Mouse (Mus musculus) CH12F3 (cell line): ENCODE data around the gene Icosl.
"Not testable (repeated sequence)": the region's sequence is repeated elsewhere in the genome, so short reads cannot be mapped to it uniquely, and the experiment has no call there.

Experiments
- in situ Hi-C: fragments of 300-500 bp; cut with MboI; formaldehyde crosslinking; loops from 2 replicates; pipeline ENCODE4 v1.14.3; 2020; ENCODE audit warnings: low sequenced_read_pairs

The Icosl gene

GRCm38 (mm10) chr10:78069101-78070011 is at the start of gene Icosl:
Gene Icosl (plus strand): TSS chr10:78069302.
- in situ Hi-C loops, result no loop called here

GRCm38 (mm10) chr10:78019984-78020383 is 49.1 kb upstream of the Icosl start:
- in situ Hi-C loops, result not testable (repeated sequence)

GRCm38 (mm10) chr10:78025453-78025852 is 43.6 kb upstream of the Icosl start:
- in situ Hi-C loops, result not testable (repeated sequence)

GRCm38 (mm10) chr10:78028129-78028528 is 41.0 kb upstream of the Icosl start:
- in situ Hi-C loops, result no loop called here

GRCm38 (mm10) chr10:78029080-78029479 is 40.0 kb upstream of the Icosl start:
- in situ Hi-C loops, result no loop called here

GRCm38 (mm10) chr10:78031987-78032386 is 37.1 kb upstream of the Icosl start:
- in situ Hi-C loops, result loop anchor here (5.0 kb wide), 1 partner anchor 135 kb away; the partner anchor contains the start of gene D10Jhu81e

- in situ Hi-C loops, result no loop called here
These were observed 32.0 kb upstream of the Icosl start for GRCm38 (mm10) chr10:78037139-78037538.

- in situ Hi-C loops, result no loop called here
These were observed 27.5 kb upstream of the Icosl start, which contains the start of gene Dnmt3l for GRCm38 (mm10) chr10:78041647-78042046. Gene Dnmt3l (plus strand): TSS chr10:78041947.

DNA sequence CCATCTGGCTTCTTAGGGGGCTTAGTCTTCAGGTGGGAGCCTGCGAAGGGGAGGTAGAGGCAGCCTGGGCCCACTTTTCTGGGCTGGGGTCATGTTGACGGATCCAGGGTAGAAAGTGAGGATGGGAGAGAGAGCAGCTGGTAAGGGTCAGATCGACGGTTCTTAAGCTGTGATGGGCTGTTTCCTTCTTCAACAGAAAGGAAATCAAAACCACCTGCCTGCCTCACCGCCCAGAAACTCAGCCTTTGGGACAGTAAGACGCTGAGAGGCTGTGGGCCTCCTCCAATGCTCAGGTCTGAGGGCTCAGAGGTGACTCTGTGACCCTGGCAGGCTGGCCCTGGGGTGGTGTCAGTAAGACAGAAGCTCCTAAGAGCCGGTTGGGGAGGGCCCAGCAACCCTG is 27.0 kb upstream of the Icosl start:
- in situ Hi-C loops, result no loop called here

DNA sequence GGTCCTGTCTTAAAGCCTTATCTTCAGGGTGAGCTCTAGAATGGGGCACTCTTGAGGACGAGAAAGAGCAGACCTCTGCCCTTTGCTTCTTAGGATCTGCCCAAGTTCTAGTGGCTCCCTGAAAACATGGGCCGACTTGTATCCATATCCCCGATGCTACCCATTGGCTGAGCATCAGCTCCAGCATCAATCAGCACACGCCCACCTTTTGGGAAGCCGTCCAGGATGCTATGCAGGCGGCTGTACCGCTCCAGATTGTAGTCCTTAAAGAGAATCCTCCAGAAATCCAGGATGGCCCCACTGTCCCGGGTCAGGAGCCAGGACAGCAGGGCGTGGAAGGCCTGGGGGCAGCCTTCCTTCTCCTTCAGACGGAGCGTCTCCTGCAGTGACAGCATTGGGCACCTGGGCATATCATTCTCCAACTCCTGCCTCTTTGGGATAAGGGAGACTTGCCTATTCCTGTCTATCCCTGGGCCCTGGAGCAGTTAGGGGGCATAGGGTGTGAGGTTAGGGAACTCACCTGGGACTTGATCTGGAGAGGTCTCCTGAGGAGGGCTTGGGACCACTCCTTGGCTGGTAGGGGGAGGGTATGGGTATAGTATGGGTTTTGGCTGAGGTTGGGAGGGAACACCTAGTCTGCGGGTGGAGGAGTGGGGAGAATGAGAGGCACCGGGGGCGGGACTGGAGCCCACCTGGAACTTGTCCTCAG is 26.3 kb upstream of the Icosl start:
- in situ Hi-C loops, result no loop called here

DNA sequence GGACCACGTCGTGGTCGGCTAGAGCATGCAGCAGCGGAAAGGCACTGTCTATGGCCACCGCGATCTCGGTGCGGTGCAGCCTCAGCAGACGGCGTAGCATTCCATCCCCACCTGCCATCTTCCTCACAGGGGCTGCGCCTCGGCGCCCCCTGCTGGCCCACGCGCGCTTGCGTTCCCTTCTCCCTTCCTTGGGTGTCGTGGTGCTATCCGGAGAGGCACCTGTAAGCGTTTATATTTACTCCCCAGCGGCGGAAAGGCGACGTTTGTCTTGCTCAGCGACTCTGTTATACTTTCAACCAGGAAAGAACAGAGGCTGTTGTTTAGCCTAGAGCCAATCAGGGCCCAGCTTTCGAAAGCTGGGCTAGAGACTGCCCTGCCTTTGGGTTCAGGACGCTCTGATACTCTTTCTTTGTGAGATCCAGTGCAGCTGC is 25.7 kb upstream of the Icosl start, which contains the start of gene Aire:
TSS of gene Aire (minus strand) at position 205 of the 431 bp plus-strand sequence.
- in situ Hi-C loops, result no loop called here

GRCm38 (mm10) chr10:78044531-78044930 is 24.6 kb upstream of the Icosl start:
- in situ Hi-C loops, result no loop called here

DNA sequence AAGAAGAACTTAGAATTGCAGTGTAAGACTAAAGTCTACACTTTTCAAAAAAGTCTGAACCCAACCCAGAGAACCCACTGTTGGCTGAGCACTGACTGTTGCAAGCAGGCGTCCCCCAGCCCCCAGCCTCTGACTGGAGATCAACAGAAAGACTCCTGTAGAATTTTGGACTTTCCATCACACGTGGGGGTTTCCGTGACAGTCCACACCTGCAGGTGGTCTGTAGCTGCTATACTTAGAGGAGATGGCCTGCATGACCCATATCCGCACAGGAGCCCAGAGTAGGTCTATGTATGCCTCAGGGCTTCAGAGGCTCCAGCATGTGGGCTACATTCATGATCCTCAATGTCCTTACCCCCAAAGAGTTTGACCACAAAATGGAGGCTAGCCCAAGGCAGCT is 22.7 kb upstream of the Icosl start:
- in situ Hi-C loops, result no loop called here

DNA sequence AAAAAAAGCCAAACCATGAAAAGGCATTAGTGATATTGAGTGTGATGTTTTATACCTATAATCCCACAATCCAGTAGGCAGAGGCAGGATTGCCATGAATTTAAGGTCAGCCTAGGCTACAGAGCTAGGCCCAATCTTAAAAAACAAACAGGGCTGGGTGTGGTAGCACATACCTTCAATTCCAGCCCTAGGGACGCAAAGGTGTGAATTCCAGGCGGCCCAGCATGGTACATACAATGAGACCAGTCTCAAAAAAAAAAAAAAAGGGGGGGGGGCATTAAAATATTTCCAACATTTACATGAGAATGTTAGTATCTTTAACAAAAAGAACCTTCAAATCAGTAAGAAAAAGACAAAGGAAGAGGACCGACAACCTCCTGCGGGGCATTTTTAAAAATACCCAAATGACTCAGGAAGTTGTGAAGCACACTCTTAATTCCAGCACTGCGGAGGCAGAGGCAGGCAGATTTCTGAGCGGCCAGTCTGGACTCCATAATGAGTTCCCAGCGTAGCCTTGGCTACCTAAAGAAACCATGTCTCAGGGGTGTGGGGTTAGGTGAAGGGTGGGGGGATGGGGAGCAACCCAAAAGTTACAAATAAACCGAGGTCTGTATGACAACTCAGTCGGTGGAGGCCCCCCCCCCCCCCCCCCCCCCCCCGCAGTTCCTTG is 20.9 kb upstream of the Icosl start:
- in situ Hi-C loops, result no loop called here

DNA sequence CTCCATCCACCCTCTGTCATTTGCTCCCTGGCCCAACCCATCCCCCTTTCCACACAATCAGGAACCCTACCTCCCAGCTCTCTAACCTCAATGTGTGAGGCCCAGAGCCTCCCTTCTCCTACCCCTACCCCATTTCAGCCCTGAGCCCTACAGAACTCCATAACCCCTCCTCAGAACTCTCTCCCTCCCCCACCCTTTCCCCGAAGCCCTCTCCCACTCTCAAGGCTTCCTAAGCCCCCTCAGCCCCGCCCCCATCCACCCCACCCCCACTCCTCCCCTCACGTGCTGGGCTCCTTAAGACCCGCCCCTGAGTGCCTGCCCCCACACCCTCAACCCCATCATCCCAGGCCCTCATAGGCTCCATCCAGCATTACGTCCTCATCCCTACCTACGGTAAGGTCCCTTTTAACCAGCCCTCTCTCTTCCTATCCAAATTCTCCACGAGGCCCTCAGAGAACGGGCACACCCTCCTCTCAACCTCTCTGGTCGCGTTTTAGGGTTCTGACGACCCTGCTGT is 19.5 kb upstream of the Icosl start:
- in situ Hi-C loops, result no loop called here

DNA sequence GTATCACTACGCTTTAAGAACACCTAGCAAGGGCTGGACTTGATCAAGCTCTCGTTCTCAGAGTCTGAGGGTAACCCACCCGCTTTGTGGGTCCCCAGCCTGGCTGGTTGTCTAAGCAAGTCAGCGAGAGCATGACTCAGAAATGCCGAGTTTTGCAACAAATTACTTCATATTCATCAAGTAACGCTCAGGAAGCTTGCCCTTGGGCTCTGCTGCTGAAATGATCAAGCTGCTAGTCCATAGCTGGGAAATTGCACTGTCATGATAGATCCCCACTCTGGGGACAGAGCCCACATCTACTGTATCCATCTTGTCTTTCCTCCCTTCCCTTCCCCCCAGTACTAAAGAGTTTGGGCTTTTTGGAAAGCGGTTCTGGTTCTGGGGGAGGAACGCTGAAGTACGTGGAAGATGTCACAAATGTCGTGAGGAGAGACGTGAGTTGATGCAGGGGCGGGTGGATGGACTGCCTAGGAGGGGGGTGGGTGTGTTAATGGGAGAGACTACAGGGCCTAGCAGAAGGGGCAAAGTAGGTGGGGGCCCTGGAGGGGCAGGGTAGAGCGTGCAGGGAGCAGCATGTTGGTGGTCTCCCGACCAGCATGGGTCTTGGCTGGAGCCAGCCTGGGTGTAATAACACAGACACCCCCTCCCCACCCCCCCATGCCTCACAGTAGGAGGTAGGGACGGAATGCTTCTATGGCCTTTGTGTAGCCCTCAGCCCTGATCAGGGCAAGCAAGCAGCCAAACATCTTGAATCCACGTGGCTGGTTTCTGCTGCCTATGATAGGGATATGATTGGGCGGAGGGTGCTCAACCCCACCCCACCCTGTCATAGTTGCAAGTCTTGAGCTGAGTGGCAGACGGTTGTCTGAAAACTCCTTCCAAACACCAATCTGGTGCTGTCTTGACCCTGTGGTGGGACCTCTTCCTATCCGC is 14.2 kb upstream of the Icosl start:
- in situ Hi-C loops, result no loop called here

DNA sequence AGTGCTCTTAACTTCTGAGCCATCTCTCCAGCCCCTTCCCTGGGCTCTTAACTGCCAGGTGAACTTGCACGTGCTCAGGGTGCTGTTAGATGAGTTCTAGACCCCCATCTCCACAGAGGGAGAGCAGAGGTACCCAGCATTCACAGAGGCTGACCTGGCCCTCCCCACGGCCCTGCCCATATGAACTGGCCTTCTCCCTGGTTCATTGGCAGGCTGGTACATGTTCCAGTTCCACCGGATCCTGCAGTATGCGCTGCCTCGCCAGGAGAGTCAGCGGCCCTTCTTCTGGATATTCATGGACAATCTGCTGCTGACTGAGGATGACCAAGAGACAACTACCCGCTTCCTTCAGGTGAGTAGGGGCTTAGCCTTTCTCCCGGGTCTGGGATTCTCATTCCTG is 12.0 kb upstream of the Icosl start:
- in situ Hi-C loops, result no loop called here

DNA sequence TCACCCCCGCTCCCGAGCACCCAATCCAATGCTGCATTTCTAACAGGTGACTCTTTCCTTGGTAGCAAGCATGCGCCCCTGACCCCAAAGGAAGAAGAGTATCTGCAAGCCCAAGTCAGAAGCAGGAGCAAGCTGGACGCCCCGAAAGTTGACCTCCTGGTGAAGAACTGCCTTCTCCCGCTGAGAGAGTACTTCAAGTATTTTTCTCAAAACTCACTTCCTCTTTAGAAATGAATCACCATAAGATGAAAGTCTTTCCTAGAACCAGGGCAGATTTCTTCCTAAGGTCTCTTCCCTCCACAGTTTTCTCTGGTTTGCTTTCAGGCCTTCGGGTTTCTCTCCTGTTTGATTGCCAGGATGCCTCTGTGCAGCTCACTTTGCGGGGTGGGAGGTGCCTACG is 6.0 kb upstream of the Icosl start:
- in situ Hi-C loops, result no loop called here

GRCm38 (mm10) chr10:78067226-78067625 is 1.9 kb upstream of the Icosl start:
- in situ Hi-C loops, result no loop called here

GRCm38 (mm10) chr10:78068541-78068940 is 561 bp upstream of the Icosl start:
- in situ Hi-C loops, result no loop called here
